Mouse (Mus musculus): ENCODE data around the gene Olfr1377. TPM values are rescaled to one million over a fixed set of nuclear protein-coding genes. Genes with fewer than 3 reads are reported as not detected.
"Not testable (repeated sequence)": the region's sequence is repeated elsewhere in the genome, so short reads cannot be mapped to it uniquely, and the experiment has no call there.

Gene Olfr1377
- total and polyA plus RNA-seq, 3 experiments = not detected

- no peaks in the 10 kb centered on the region for H3K36me3 ChIP-seq (ENCODE audit: control insufficient read depth in 1 of 2, insufficient read depth in 2 of 2, low read length in 2 of 2)
- DNase-seq (ENCODE audit: low read depth, low spot score) = no peak
- H3K9ac ChIP-seq (ENCODE audit: control insufficient read depth, low read depth, low read length, poor library complexity, severe bottlenecking) = no peak overlapping the region
- H3K4me1 ChIP-seq (ENCODE audit: control insufficient read depth in 1 of 2, insufficient read depth in 2 of 2, low read length in 2 of 2) = no peaks in the 10 kb centered on the region
- H3K79me2 ChIP-seq (ENCODE audit: control insufficient read depth, insufficient read depth, low read length, poor library complexity) = no peaks in the 10 kb centered on the region
- no peak overlapping the region for H3K4me3 ChIP-seq (ENCODE audit: control insufficient read depth in 1 of 2, insufficient read depth in 1 of 2, low read depth in 2 of 2, low read length in 2 of 2)
- no peaks in the 10 kb centered on the region for H3K27me3 ChIP-seq (ENCODE audit: control insufficient read depth in 1 of 2, insufficient read depth in 2 of 2, low read length in 2 of 2)
- H3K27ac ChIP-seq (ENCODE audit: control insufficient read depth, low read depth, low read length) = no peak overlapping the region
- TF ChIP-seq KAT2A (conservative IDR thresholded peaks at IDR 0.05; ENCODE audit: low read depth, low read length) (no peak), BHLHE40 (IDR thresholded peaks at IDR 0.05; ENCODE audit: borderline replicate concordance, low read depth, low read length) (no peak), CTCF (IDR thresholded peaks at IDR 0.05 in 2 of 3, conservative IDR thresholded peaks at IDR 0.05 in 1 of 3; ENCODE audit: control insufficient read depth in 1 of 3, insufficient read depth in 1 of 3, low read depth in 2 of 3, low read length in 3 of 3, poor library complexity in 1 of 3, severe bottlenecking in 1 of 3) (no peak), POLR2AphosphoS2 (IDR thresholded peaks at IDR 0.05; ENCODE audit: low read length) (no peak), POLR2AphosphoS5 (IDR thresholded peaks at IDR 0.05; ENCODE audit: borderline replicate concordance, low read depth, low read length) (no peak), TBP (IDR thresholded peaks at IDR 0.05; ENCODE audit: low read depth, low read length) (no peak), ZKSCAN1 (IDR thresholded peaks at IDR 0.05; ENCODE audit: low read depth, low read length) (no peak), MAX (IDR thresholded peaks at IDR 0.05; ENCODE audit: low read length) (no peak), HCFC1 (IDR thresholded peaks at IDR 0.05; ENCODE audit: low read depth, low read length) (no peak), NELFE (IDR thresholded peaks at IDR 0.05; ENCODE audit: low read depth, low read length) (no peak), E2F4 (IDR thresholded peaks at IDR 0.05; ENCODE audit: borderline replicate concordance, low read depth, low read length) (no peak), SMC3 (IDR thresholded peaks at IDR 0.05; ENCODE audit: low read depth, low read length) (no peak)
- no peaks in the 10 kb centered on the region for H3K9me3 ChIP-seq (replicated peaks; ENCODE audit: insufficient read depth, low read length)
These were observed 51.1 kb downstream of the Olfr1377 start for GRCm38 (mm10) chr11:51032851-51033250.

- not testable (repeated sequence) for H3K4me3 ChIP-seq (ENCODE audit: control insufficient read depth in 1 of 2, insufficient read depth in 1 of 2, low read depth in 2 of 2, low read length in 2 of 2); H3K9ac ChIP-seq (ENCODE audit: control insufficient read depth, low read depth, low read length, poor library complexity, severe bottlenecking); H3K36me3 ChIP-seq (ENCODE audit: control insufficient read depth in 1 of 2, insufficient read depth in 2 of 2, low read length in 2 of 2); H3K79me2 ChIP-seq (ENCODE audit: control insufficient read depth, insufficient read depth, low read length, poor library complexity); H3K4me1 ChIP-seq (ENCODE audit: control insufficient read depth in 1 of 2, insufficient read depth in 2 of 2, low read length in 2 of 2); DNase-seq (ENCODE audit: low read depth, low spot score); H3K9me3 ChIP-seq (replicated peaks; ENCODE audit: insufficient read depth, low read length); H3K27ac ChIP-seq (ENCODE audit: control insufficient read depth, low read depth, low read length); H3K27me3 ChIP-seq (ENCODE audit: control insufficient read depth in 1 of 2, insufficient read depth in 2 of 2, low read length in 2 of 2)
These were observed 52.4 kb downstream of the Olfr1377 start for GRCm38 (mm10) chr11:51034141-51034540.

- Histone ChIP-seq H3K36me3 (ENCODE audit: control insufficient read depth in 1 of 2, insufficient read depth in 2 of 2, low read length in 2 of 2) (no peaks in the 10 kb centered on the region), H3K79me2 (ENCODE audit: control insufficient read depth, insufficient read depth, low read length, poor library complexity) (no peaks in the 10 kb centered on the region), H3K4me1 (ENCODE audit: control insufficient read depth in 1 of 2, insufficient read depth in 2 of 2, low read length in 2 of 2) (no peaks in the 10 kb centered on the region), H3K4me3 (ENCODE audit: control insufficient read depth in 1 of 2, insufficient read depth in 1 of 2, low read depth in 2 of 2, low read length in 2 of 2) (no peak overlapping the region), H3K27me3 (ENCODE audit: control insufficient read depth in 1 of 2, insufficient read depth in 2 of 2, low read length in 2 of 2) (no peaks in the 10 kb centered on the region), H3K27ac (ENCODE audit: control insufficient read depth, low read depth, low read length) (no peak overlapping the region), H3K9me3 (replicated peaks; ENCODE audit: insufficient read depth, low read length) (no peaks in the 10 kb centered on the region), H3K9ac (ENCODE audit: control insufficient read depth, low read depth, low read length, poor library complexity, severe bottlenecking) (no peak overlapping the region)
- DNase-seq (ENCODE audit: low read depth, low spot score) = no peak
- TF ChIP-seq ZNF384 (IDR thresholded peaks at IDR 0.05; ENCODE audit: low read depth, low read length) = no peak
- no peak for TF ChIP-seq E2F4 (IDR thresholded peaks at IDR 0.05; ENCODE audit: borderline replicate concordance, low read depth, low read length)
- TF ChIP-seq BHLHE40 (IDR thresholded peaks at IDR 0.05; ENCODE audit: borderline replicate concordance, low read depth, low read length) = no peak
- TF ChIP-seq MYB (IDR thresholded peaks at IDR 0.05; ENCODE audit: low read depth, low read length) = no peak
- TF ChIP-seq GATA1 (IDR thresholded peaks at IDR 0.05; ENCODE audit: low read depth, low read length) = no peak
- TF ChIP-seq KAT2A (conservative IDR thresholded peaks at IDR 0.05; ENCODE audit: low read depth, low read length) = no peak
- TF ChIP-seq USF2 (IDR thresholded peaks at IDR 0.05; ENCODE audit: borderline replicate concordance in 1 of 2, insufficient read depth in 1 of 2, low read depth in 1 of 2, low read length in 2 of 2) = no peak
- no peak for TF ChIP-seq ELF1 (IDR thresholded peaks at IDR 0.05; ENCODE audit: low read depth, low read length)
- TF ChIP-seq MXI1 (IDR thresholded peaks at IDR 0.05; ENCODE audit: low read depth, low read length) = no peak
- no peak for TF ChIP-seq CHD1 (IDR thresholded peaks at IDR 0.05; ENCODE audit: low read depth, low read length)
- no peak for TF ChIP-seq ZMIZ1 (IDR thresholded peaks at IDR 0.05; ENCODE audit: low read depth, low read length)
These were observed 54.2 kb downstream of the Olfr1377 start for GRCm38 (mm10) chr11:51035951-51036350.

Data from MEL (cell line).